Mouse (Mus musculus): Measurements from ENCODE around the gene Ube2e2. TPM values are rescaled to one million over a fixed set of nuclear protein-coding genes. Genes with fewer than 3 reads are reported as not detected.
"Not testable (repeated sequence)": the region's sequence is repeated elsewhere in the genome, so short reads cannot be mapped to it uniquely, and the experiment has no call there.

The Ube2e2 gene
- polyA plus RNA-seq, 1 experiment from 2014 or later = 170 TPM

DNA sequence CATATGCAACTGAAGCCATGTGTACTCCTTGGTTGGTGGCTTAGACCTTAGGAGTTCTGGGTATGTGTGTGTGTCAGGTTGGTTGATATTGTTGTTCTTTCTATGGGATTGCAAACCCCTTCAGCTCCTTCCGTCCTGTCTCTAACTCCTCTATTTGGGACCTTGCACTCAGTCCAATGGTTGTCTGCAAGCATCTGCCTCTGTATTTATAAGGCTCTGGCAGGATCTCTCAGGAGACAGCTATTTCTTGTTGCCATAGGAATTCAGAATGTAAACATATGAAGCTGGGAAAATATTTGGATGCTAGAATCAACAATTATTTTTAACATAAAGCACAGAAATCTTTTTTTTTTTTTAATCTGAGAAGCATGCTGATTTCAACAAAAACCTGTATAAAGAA, 178.5 kb downstream of the Ube2e2 start:
- Histone ChIP-seq H3K36me3 (ENCODE audit: control insufficient read depth, insufficient read depth, low read length) (no peaks in the 10 kb centered on the region), H3K27ac (ENCODE audit: low read length) (no peak overlapping the region), H3K4me1 (ENCODE audit: control insufficient read depth, insufficient read depth, low read length) (no peaks in the 10 kb centered on the region), H3K27me3 (ENCODE audit: control insufficient read depth, insufficient read depth, low read depth, low read length) (no peaks in the 10 kb centered on the region), H3K9me3 (replicated peaks; ENCODE audit: control insufficient read depth, low read length, poor library complexity, severe bottlenecking) (peaks cover 8% of the 10 kb centered on the region; the same call in 1 of the 2 replicates), H3K4me2 (ENCODE audit: low read length) (no peak overlapping the region), H3K4me3 (ENCODE audit: low read depth, low read length) (no peak overlapping the region), H3K9ac (ENCODE audit: low read depth, low read length) (no peak overlapping the region)
- ATAC-seq = no peak
- WGBS = 96% methylated on average over 1 of the region's 1 CpGs

GRCm38 (mm10) chr14:18697662-18698225, 196.3 kb downstream of the Ube2e2 start:
- Histone ChIP-seq H3K9me3 (replicated peaks; ENCODE audit: control insufficient read depth, low read length, poor library complexity, severe bottlenecking) (no peaks in the 10 kb centered on the region), H3K9ac (ENCODE audit: low read depth, low read length) (no peak overlapping the region), H3K27ac (ENCODE audit: low read length) (no peak overlapping the region), H3K4me1 (ENCODE audit: control insufficient read depth, insufficient read depth, low read length) (no peaks in the 10 kb centered on the region), H3K36me3 (ENCODE audit: control insufficient read depth, insufficient read depth, low read length) (no peaks in the 10 kb centered on the region), H3K4me3 (ENCODE audit: low read depth, low read length) (no peak overlapping the region), H3K27me3 (ENCODE audit: control insufficient read depth, insufficient read depth, low read depth, low read length) (no peaks in the 10 kb centered on the region), H3K4me2 (ENCODE audit: low read length) (no peak overlapping the region)
- 62% methylated on average over 4 of the region's 4 CpGs for WGBS
- no peak for ATAC-seq

DNA sequence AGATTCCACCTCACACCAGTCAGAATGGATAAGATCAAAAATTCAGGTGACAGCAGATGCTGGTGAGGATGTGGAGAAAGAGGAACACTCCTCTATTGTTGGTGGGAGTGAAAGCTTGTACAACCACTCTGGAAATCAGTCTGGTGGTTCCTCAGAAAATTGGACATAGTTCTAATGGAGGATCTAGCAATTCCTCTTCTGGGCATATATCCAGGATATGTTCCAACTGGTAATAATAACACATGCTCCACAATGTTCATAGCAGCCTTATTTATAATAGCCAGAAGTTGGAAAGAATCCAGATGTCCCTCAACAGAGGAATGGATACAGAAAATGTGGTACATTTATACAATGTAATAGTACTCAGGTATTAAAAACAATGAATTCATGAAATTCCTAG, 197.6 kb downstream of the Ube2e2 start:
- not testable (repeated sequence) for H3K4me2 ChIP-seq (ENCODE audit: low read length); H3K4me3 ChIP-seq (ENCODE audit: low read depth, low read length); H3K4me1 ChIP-seq (ENCODE audit: control insufficient read depth, insufficient read depth, low read length); H3K27me3 ChIP-seq (ENCODE audit: control insufficient read depth, insufficient read depth, low read depth, low read length); H3K36me3 ChIP-seq (ENCODE audit: control insufficient read depth, insufficient read depth, low read length); H3K9me3 ChIP-seq (replicated peaks; ENCODE audit: control insufficient read depth, low read length, poor library complexity, severe bottlenecking); H3K9ac ChIP-seq (ENCODE audit: low read depth, low read length); H3K27ac ChIP-seq (ENCODE audit: low read length); ATAC-seq

- Histone ChIP-seq H3K4me3 (ENCODE audit: low read depth, low read length) (no peak overlapping the region), H3K9ac (ENCODE audit: low read depth, low read length) (no peak overlapping the region), H3K4me1 (ENCODE audit: control insufficient read depth, insufficient read depth, low read length) (no peaks in the 10 kb centered on the region), H3K27ac (ENCODE audit: low read length) (no peak overlapping the region), H3K36me3 (ENCODE audit: control insufficient read depth, insufficient read depth, low read length) (no peaks in the 10 kb centered on the region), H3K27me3 (ENCODE audit: control insufficient read depth, insufficient read depth, low read depth, low read length) (no peaks in the 10 kb centered on the region), H3K4me2 (ENCODE audit: low read length) (no peak overlapping the region), H3K9me3 (replicated peaks; ENCODE audit: control insufficient read depth, low read length, poor library complexity, severe bottlenecking) (no peaks in the 10 kb centered on the region)
- no peak for ATAC-seq
- 69% methylated on average over 3 of the region's 3 CpGs for WGBS
Observed at GRCm38 (mm10) chr14:18678121-18678836, 215.8 kb downstream of the Ube2e2 start.

DNA sequence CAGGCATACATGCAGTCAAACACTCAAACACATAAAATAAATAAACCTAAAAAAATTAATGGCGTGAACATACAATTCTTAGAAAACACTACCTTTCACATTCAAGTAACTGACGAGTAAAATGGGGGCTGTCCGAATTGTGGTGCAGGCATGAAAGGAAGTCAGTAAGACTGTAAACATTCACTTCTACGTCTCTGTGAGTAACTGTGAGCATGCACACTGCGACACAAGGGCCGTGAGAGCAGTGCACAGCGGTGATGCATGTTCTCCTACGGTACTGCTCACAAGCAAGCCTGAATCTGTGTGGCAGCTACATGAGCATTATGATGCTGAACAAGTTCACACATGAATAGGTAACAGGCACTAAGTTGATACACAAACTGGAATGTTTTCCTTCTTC, 223.4 kb downstream of the Ube2e2 start:
- Histone ChIP-seq H3K27ac (ENCODE audit: low read length) (no peak overlapping the region), H3K4me3 (ENCODE audit: low read depth, low read length) (no peak overlapping the region), H3K9ac (ENCODE audit: low read depth, low read length) (no peak overlapping the region), H3K9me3 (replicated peaks; ENCODE audit: control insufficient read depth, low read length, poor library complexity, severe bottlenecking) (no peaks in the 10 kb centered on the region), H3K4me2 (ENCODE audit: low read length) (no peak overlapping the region), H3K36me3 (ENCODE audit: control insufficient read depth, insufficient read depth, low read length) (no peaks in the 10 kb centered on the region), H3K4me1 (ENCODE audit: control insufficient read depth, insufficient read depth, low read length) (no peaks in the 10 kb centered on the region), H3K27me3 (ENCODE audit: control insufficient read depth, insufficient read depth, low read depth, low read length) (no peaks in the 10 kb centered on the region)
- no peak for ATAC-seq
- 95% methylated on average over 8 of the region's 8 CpGs for WGBS

DNA sequence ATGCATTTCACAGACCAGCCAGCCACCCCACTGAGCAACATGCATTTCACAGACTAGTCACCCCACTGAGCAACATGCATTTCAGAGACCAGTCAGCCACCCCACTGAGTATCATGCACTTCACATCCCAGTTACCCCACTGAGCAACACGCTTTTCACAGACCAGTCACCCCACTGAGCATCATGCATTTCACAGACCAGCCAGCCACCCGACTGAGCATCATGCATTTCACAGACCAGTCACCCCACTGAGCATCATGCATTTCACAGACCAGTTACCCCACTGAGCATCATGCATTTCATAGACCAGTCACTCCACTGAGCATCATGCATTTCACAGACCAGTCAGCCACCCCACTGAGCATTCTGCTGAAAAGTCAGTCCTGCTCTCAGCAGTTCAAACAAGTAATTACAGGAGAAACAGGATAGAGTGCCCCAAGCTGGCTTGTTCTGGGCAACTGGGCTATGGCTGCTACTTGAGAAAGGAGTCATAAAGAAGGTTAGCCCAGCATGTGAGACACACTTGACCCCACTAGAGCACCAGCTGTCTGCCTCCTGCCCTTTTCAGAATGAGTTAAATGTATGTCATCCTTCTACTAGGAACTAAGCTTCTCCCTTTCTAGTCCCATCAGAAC, 224.6 kb downstream of the Ube2e2 start:
- H3K4me2 ChIP-seq (ENCODE audit: low read length) = no peak overlapping the region
- no peaks in the 10 kb centered on the region for H3K36me3 ChIP-seq (ENCODE audit: control insufficient read depth, insufficient read depth, low read length)
- H3K9me3 ChIP-seq (replicated peaks; ENCODE audit: control insufficient read depth, low read length, poor library complexity, severe bottlenecking) = no peaks in the 10 kb centered on the region
- H3K27me3 ChIP-seq (ENCODE audit: control insufficient read depth, insufficient read depth, low read depth, low read length) = no peaks in the 10 kb centered on the region
- H3K4me3 ChIP-seq (ENCODE audit: low read depth, low read length) = no peak overlapping the region
- H3K27ac ChIP-seq (ENCODE audit: low read length) = no peak overlapping the region
- 0 out of 2 replicates have a peak, but pooled peaks have one; percentile 22 for ATAC-seq
- H3K9ac ChIP-seq (ENCODE audit: low read depth, low read length) = no peak overlapping the region
- 33% methylated on average over 2 of the region's 2 CpGs for WGBS
- H3K4me1 ChIP-seq (ENCODE audit: control insufficient read depth, insufficient read depth, low read length) = no peaks in the 10 kb centered on the region

GRCm38 (mm10) chr14:18668309-18668708, 225.8 kb downstream of the Ube2e2 start:
- H3K4me3 ChIP-seq (ENCODE audit: low read depth, low read length); H3K27ac ChIP-seq (ENCODE audit: low read length); H3K4me1 ChIP-seq (ENCODE audit: control insufficient read depth, insufficient read depth, low read length); H3K36me3 ChIP-seq (ENCODE audit: control insufficient read depth, insufficient read depth, low read length); H3K27me3 ChIP-seq (ENCODE audit: control insufficient read depth, insufficient read depth, low read depth, low read length); H3K9me3 ChIP-seq (replicated peaks; ENCODE audit: control insufficient read depth, low read length, poor library complexity, severe bottlenecking); H3K4me2 ChIP-seq (ENCODE audit: low read length); ATAC-seq; H3K9ac ChIP-seq (ENCODE audit: low read depth, low read length): not testable (repeated sequence)
- 98% methylated on average over 3 of the region's 4 CpGs for WGBS

- Histone ChIP-seq H3K27ac (ENCODE audit: low read length) (no peak overlapping the region), H3K9me3 (replicated peaks; ENCODE audit: control insufficient read depth, low read length, poor library complexity, severe bottlenecking) (no peaks in the 10 kb centered on the region), H3K4me1 (ENCODE audit: control insufficient read depth, insufficient read depth, low read length) (no peaks in the 10 kb centered on the region), H3K9ac (ENCODE audit: low read depth, low read length) (no peak overlapping the region), H3K27me3 (ENCODE audit: control insufficient read depth, insufficient read depth, low read depth, low read length) (no peaks in the 10 kb centered on the region), H3K4me3 (ENCODE audit: low read depth, low read length) (no peak overlapping the region), H3K36me3 (ENCODE audit: control insufficient read depth, insufficient read depth, low read length) (no peaks in the 10 kb centered on the region), H3K4me2 (ENCODE audit: low read length) (no peak overlapping the region)
- WGBS = 94% methylated on average over 2 of the region's 2 CpGs
- no peak for ATAC-seq
Observed at GRCm38 (mm10) chr14:18667755-18668154, 226.3 kb downstream of the Ube2e2 start.

DNA sequence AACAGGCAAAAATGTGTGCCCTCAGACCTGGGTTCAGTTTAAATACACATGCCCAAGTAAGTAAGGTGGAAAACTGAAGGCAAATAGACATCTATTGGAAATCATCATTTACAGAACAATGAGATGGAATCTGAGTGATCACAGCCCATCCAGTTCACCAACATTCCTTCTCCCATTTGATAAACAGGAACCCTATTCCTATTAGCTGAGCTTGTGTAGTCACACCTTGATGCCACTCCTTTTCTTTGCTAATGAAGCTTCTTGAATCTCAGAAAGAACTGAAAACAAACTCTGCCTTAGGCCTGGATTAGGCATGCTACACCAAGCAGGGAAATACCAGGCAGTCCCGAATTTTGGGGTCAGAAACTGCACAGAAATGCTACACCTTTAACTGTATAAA, 227.8 kb downstream of the Ube2e2 start:
- no peak overlapping the region for H3K4me3 ChIP-seq (ENCODE audit: low read depth, low read length)
- H3K4me1 ChIP-seq (ENCODE audit: control insufficient read depth, insufficient read depth, low read length) = no peaks in the 10 kb centered on the region
- ATAC-seq = no peak
- no peak overlapping the region for H3K4me2 ChIP-seq (ENCODE audit: low read length)
- no peaks in the 10 kb centered on the region for H3K27me3 ChIP-seq (ENCODE audit: control insufficient read depth, insufficient read depth, low read depth, low read length)
- 0 out of 2 replicates have a peak, but pooled peaks cover 6% of the 10 kb centered on the region for H3K9me3 ChIP-seq (replicated peaks; ENCODE audit: control insufficient read depth, low read length, poor library complexity, severe bottlenecking)
- H3K27ac ChIP-seq (ENCODE audit: low read length) = no peak overlapping the region
- 63% methylated on average over 1 of the region's 1 CpGs for WGBS
- no peaks in the 10 kb centered on the region for H3K36me3 ChIP-seq (ENCODE audit: control insufficient read depth, insufficient read depth, low read length)
- H3K9ac ChIP-seq (ENCODE audit: low read depth, low read length) = no peak overlapping the region
